Mouse (Mus musculus) neutrophil, adult 59 days (primary cell): ENCODE data around the gene Zfp672. TPM values are rescaled to one million over a fixed set of nuclear protein-coding genes. Genes with fewer than 3 reads are reported as not detected.

Source experiments
- total RNA-seq, 2 experiments: library from RNA; stranded (reverse); gene quantifications; 1 replicate in 1 of 2; 2 replicates in 1 of 2; pipeline ENCODE4 v1.2.4; 2023

Zfp672 gene
- 10 to 100 TPM; 21.6 to 22.7 TPM for total RNA-seq

DNA sequence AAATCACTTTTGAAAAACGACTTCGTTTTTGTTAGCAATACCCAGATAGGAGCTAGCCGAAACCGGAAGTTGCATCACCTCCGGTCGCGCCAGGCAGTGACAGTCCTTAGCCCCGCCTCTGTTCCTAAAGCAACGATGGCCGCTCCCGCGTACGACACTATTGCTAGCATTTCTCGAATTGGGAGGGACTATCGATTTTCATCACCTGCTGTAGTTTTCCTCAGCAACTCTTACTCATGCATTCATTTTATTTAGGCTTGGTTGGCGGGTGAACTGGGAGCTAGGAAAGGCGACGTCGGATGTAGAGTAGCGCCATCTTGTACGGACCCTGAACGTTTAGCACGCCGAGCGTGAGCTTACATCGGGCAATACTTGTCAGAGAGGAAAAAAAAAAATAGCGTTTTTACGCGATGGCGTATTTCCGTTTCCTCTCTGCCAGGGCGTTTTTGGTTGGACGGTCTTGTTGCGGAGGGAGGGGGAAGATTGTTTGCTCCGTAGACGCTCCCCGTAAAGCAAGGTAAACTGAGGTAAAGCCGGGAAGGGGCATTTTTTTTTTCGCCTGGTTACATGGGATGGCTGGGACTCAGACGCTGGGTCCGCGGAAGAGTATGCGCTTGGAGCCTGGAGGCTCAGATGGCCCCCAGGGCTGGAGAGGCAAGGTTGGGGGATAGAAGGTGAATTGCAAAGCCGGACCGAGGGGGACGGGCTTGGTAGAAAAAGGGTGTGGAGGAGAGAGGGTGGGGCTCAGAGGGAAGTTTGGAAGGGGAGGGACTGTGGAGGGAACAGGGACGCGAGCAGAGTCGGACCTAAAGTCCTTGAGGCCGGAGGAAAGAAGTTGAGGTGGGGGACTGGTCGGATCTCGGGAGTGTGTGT, at the start of gene Zfp672, which contains the start of gene Sh3bp5l:
Gene Zfp672, minus strand, starts transcription at position 64 of the 873 bp plus-strand sequence.
Gene Sh3bp5l, plus strand, starts transcription at position 449 of the 873 bp plus-strand sequence.

DNA sequence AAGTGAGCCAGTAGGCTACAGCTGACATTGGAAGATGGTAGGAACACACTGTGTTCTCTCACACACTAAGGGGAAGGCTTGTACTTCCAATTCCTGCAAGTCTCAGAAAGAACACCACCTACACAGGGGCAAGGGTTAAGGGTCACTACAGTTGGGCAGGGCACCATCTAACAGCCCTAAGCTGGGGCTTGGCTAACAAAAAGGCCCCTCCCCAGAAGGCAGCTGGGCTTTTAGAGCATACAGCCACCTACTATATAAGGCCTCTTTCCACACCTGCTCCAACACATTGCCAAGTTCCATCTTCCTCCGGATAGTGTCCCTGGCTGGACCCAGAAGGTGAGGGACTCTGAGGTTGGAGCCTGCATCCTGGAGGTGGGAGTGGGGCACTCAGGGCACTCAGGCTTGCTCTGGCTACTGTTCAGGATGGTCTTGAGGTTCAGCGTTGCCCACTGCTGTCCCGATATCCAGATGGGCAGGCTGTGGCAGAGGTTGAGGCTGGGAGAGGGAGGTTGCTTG, 48.7 kb upstream of the Zfp672 start, which contains the start of gene Lypd8:
Gene Lypd8, plus strand, starts transcription at position 281 of the 516 bp plus-strand sequence.

DNA sequence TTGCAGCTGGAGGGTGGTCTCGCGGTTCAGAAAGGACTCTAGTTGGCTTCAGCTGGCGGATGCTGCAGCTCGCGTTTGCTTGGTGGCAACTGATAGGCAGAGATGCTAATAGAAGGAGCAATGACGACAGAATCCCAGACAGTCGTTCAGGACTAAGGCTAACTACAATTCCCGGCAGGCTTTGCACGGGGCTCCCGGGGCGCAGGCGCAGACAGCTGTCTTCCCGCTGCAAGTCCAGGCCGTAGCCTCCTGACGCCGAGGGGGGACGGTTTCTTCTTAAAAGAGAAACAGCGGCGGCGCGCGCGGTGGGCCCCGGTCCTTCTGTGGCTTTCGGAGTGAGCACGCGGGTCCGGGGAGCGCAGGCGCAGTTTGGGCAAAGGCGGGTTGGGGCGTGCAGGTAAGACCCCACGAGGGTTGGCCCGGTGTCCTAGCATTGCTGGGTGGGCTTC, 23.3 kb downstream of the Zfp672 start, which contains the start of gene Zfp692:
Gene Zfp692, plus strand, starts transcription at position 210 of the 449 bp plus-strand sequence.

DNA sequence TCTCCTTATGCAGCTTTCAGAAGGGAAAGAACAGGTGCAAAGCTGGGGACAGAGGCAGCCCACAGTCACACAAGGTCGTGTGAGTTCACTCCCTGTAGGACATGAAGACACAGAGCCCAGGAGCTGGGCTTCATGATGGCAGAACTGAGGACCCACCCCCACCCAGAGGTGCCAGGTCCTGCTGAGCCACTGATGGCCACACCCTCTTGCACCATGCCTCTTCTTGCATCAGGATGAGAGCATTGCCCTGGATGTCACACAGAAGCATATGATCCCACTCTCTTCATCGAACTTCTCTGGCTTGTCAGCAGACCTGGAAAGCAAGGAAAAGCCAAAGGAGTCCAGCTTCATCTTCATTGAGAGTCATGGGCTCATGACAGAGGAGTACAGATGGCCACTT, 55.6 kb downstream of the Zfp672 start, which contains the start of gene 4930438A08Rik:
Gene 4930438A08Rik, plus strand, starts transcription at position 228 of the 400 bp plus-strand sequence.

Other genes starting within 250 kb of the Zfp672 start
- gene Gm12248, start 237.2 kb downstream of the Zfp672 start, total RNA-seq, result not detected
- 10 to 100 TPM; 40.6 to 40.8 TPM for gene Cnot8, start 226.2 kb downstream of the Zfp672 start, total RNA-seq
- gene Gemin5, start 161.8 kb downstream of the Zfp672 start, total RNA-seq, result 1 to 10 TPM; 7.3 to 8.3 TPM
- gene Mrpl22, start 158.7 kb downstream of the Zfp672 start, total RNA-seq, result 10 to 100 TPM; 17.1 to 21.2 TPM
- 1 to 10 TPM; 9.8 TPM for gene Igtp, start 130.8 kb downstream of the Zfp672 start, total RNA-seq
- gene Irgm2, start 130.7 kb downstream of the Zfp672 start, total RNA-seq, result 1 to 10 TPM; 6.6 to 7.5 TPM
- 10 to 100 TPM; 78.3 to 95.3 TPM for gene 4930438A08Rik, start 55.5 kb downstream of the Zfp672 start, total RNA-seq
- 10 to 100 TPM; 10.7 to 13.9 TPM for gene Zfp692, start 23.3 kb downstream of the Zfp672 start, total RNA-seq
- 10 to 100 TPM; 28.1 to 32.3 TPM for gene Sh3bp5l, start 385 bp upstream of the Zfp672 start, total RNA-seq
- not detected for gene Lypd8, start 48.7 kb upstream of the Zfp672 start, total RNA-seq
- gene 1810065E05Rik, start 90.8 kb upstream of the Zfp672 start, total RNA-seq, result not detected
- not detected for gene Gm12253, start 102.2 kb upstream of the Zfp672 start, total RNA-seq
- gene Lypd9, start 122.6 kb upstream of the Zfp672 start, total RNA-seq, result not detected
- not detected for gene Olfr30, start 131.9 kb upstream of the Zfp672 start, total RNA-seq
- gene Olfr332, start 162.2 kb upstream of the Zfp672 start, total RNA-seq, result not detected
- gene Olfr331, start 172.2 kb upstream of the Zfp672 start, total RNA-seq, result not detected
- gene Olfr330, start 204.5 kb upstream of the Zfp672 start, total RNA-seq, result not detected
- gene Olfr329-ps, start 216.1 kb upstream of the Zfp672 start, total RNA-seq, result not detected
- under 1 TPM; 0.16 to 0.44 TPM for gene Olfr328, start 225.3 kb upstream of the Zfp672 start, total RNA-seq
- not detected for gene Olfr224, start 240.2 kb upstream of the Zfp672 start, total RNA-seq
- not detected for gene Olfr325, start 247.4 kb upstream of the Zfp672 start, total RNA-seq